In genomic region chr16:61534775-61535174, GRCm38 (mm10) we compare ENCODE assay signal across 19 mouse cellular contexts.
DNase-seq lines count a peak whose midpoint lies in the region.
"Had no signal": no experiment of that assay in that cellular context is flagged by ENCODE, and none has a peak within 500 bp of the region (broad histone marks: within the 10 kb centered on the region; RNA-seq: fewer than 3 reads in every experiment).

No protein-coding gene starts in this region.

- no peaks in the 10 kb centered on the region for H3K27me3 ChIP-seq in midbrain, embryonic 10.5 days (ENCODE audit: low read depth, poor library complexity, severe bottlenecking)
- no peaks in the 10 kb centered on the region for H3K27me3 ChIP-seq in hindbrain, embryonic 10.5 days (ENCODE audit: insufficient read depth, poor library complexity, severe bottlenecking)
- H3K27me3 ChIP-seq: embryonic facial prominence, embryonic 12.5 days; embryonic facial prominence, embryonic 15.5 days; hindbrain, embryonic 13.5 days; intestine, embryonic 15.5 days had no signal

- H3K9me3 ChIP-seq in midbrain, embryonic 10.5 days (replicated peaks) = no peaks in the 10 kb centered on the region
- no peaks in the 10 kb centered on the region for H3K9me3 ChIP-seq in hindbrain, embryonic 10.5 days
- H3K9me3 ChIP-seq: embryonic facial prominence, embryonic 12.5 days; embryonic facial prominence, embryonic 15.5 days; hindbrain, embryonic 13.5 days; intestine, embryonic 15.5 days had no signal

- peak; percentile 28 for DNase-seq in brain, adult 2 months (ENCODE audit: low read depth, low spot score)
- DNase-seq in cerebellum, adult 11-12 months = peak; percentile 5
- peak; percentile 16 for DNase-seq in cerebellum, adult 9-10 months
- peak; percentile 15 to 46 for DNase-seq in cerebellum, postnatal 14 days
- DNase-seq in midbrain, embryonic 10.5 days (ENCODE audit: low spot score) = no peak
- no peak for DNase-seq in urinary bladder, postnatal 36 days (ENCODE audit: low spot score in 2 of 2)
- no peak for DNase-seq in hindbrain, embryonic 10.5 days (ENCODE audit: low spot score)
- DNase-seq in layer of hippocampus, postnatal 14 days (ENCODE audit: low spot score in 2 of 2) = no peak
- DNase-seq: adrenal gland, adult 2 months; adrenal gland, postnatal 14 days; forebrain, postnatal 0 days; gastrocnemius, adult 2 months; gastrocnemius, postnatal 14 days; heart, adult 11 months; kidney, adult 11 months had no signal

- 91% methylated on average over 2 of the region's 2 CpGs for WGBS in midbrain, embryonic 10.5 days
- 90% methylated on average over 2 of the region's 2 CpGs for WGBS in hindbrain, embryonic 10.5 days

- H3K4me3 ChIP-seq in midbrain, embryonic 10.5 days = no peak overlapping the region
- no peak overlapping the region for H3K4me3 ChIP-seq in hindbrain, embryonic 10.5 days
- H3K4me3 ChIP-seq: embryonic facial prominence, embryonic 12.5 days; embryonic facial prominence, embryonic 15.5 days; gastrocnemius, adult 2 months; hindbrain, embryonic 13.5 days; intestine, embryonic 15.5 days had no signal

- no peaks in the 10 kb centered on the region for H3K4me1 ChIP-seq in midbrain, embryonic 10.5 days
- H3K4me1 ChIP-seq in hindbrain, embryonic 10.5 days (replicated peaks) = no peaks in the 10 kb centered on the region
- H3K4me1 ChIP-seq: embryonic facial prominence, embryonic 12.5 days; embryonic facial prominence, embryonic 15.5 days; hindbrain, embryonic 13.5 days; intestine, embryonic 15.5 days had no signal

- no peak overlapping the region for H3K27ac ChIP-seq in midbrain, embryonic 10.5 days (replicated peaks)
- no peak overlapping the region for H3K27ac ChIP-seq in hindbrain, embryonic 10.5 days
- H3K27ac ChIP-seq: embryonic facial prominence, embryonic 12.5 days; embryonic facial prominence, embryonic 15.5 days; gastrocnemius, adult 2 months; hindbrain, embryonic 13.5 days; intestine, embryonic 15.5 days had no signal

- no peaks in the 10 kb centered on the region for H3K36me3 ChIP-seq in midbrain, embryonic 10.5 days
- H3K36me3 ChIP-seq in hindbrain, embryonic 10.5 days = no peaks in the 10 kb centered on the region
- H3K36me3 ChIP-seq: embryonic facial prominence, embryonic 12.5 days; embryonic facial prominence, embryonic 15.5 days; hindbrain, embryonic 13.5 days; intestine, embryonic 15.5 days had no signal

Comparison
In these comparisons a context has a peak if more than half of its experiments do, and no peak if none do; other contexts are left out.
1. DNase-seq: peak in brain, adult 2 months (single experiment), cerebellum, adult 11-12 months (single experiment), cerebellum, adult 9-10 months (single experiment) and cerebellum, postnatal 14 days (2 of 2); none in midbrain, embryonic 10.5 days (single experiment), urinary bladder, postnatal 36 days (0 of 2), hindbrain, embryonic 10.5 days (single experiment) and layer of hippocampus, postnatal 14 days (0 of 2).